Mouse (Mus musculus): ENCODE data around the gene Ankrd60. TPM values are rescaled to one million over a fixed set of nuclear protein-coding genes. Genes with fewer than 3 reads are reported as not detected.

Gene Ankrd60
- polyA plus RNA-seq (2014; fragmentation: Nextera tagmentation; extraction: Ambion mirVana), result not detected in 2 replicates

GRCm38 (mm10) chr2:173577669-173578557, at the start of gene Ankrd60:
Gene Ankrd60 (minus strand): TSS chr2:173578365.
- ATAC-seq (ENCODE audit: insufficient number of reproducible peaks, low FRiP score, low TSS enrichment, low read depth) (no peak), DNase-seq (ENCODE audit: low spot score) (peak; percentile 49)
- Histone ChIP-seq H3K4me2 (ENCODE audit: low read depth, severe bottlenecking) (peak within 1 kb of the TSS; percentile 92), H3K9me3 (ENCODE audit: control insufficient read depth, low read length) (no peaks in the 10 kb centered on the region), H3K4me1 (ENCODE audit: control insufficient read depth, insufficient read depth, low read length) (no peaks in the 10 kb centered on the region), H3K27ac (replicated peaks; ENCODE audit: low read depth, low read length) (no peak within 1 kb of the TSS), H3K4me3 (ENCODE audit: low read depth, low read length) (peak within 1 kb of the TSS; percentile 42), H3K36me3 (ENCODE audit: control insufficient read depth, insufficient read depth, low read length) (no peaks in the 10 kb centered on the region), H3K27me3 (ENCODE audit: control insufficient read depth, insufficient read depth, low read length) (peaks cover 4% of the 10 kb centered on the region; the same call in 1 of the 2 replicates), H3K9ac (ENCODE audit: low read length) (peak within 1 kb of the TSS; percentile 43; the same call in 1 of the 2 replicates)
- 12% methylated on average over 44 of the region's 58 CpGs for WGBS

DNA sequence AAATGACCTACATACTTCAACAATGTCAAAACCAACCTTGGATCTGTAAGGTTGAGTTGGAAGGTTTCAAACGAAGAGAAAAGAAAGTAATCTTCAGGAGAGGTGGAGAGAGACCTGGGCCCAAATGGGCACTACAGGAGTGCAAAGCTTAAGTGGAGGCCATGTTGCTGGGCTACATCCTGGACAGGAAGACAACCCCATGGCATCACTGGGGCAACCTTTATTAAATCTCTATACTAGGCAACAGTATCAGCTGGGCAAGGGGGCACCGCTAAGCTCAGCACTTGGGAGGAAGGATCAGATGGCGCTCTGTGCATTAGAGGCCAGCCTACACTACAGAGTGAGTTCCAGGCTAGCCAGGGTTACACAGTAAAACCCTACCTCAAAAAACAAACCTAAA, 47.6 kb upstream of the Ankrd60 start:
- H3K9me3 ChIP-seq (ENCODE audit: control insufficient read depth, low read length), result no peaks in the 10 kb centered on the region
- 0 out of 2 replicates have a peak, but pooled peaks cover 3% of the 10 kb centered on the region for H3K4me1 ChIP-seq (ENCODE audit: control insufficient read depth, insufficient read depth, low read length)
- ATAC-seq (ENCODE audit: insufficient number of reproducible peaks, low FRiP score, low TSS enrichment, low read depth), result no peak; the same call in 1 of the 2 replicates
- no peak for DNase-seq (ENCODE audit: low spot score)
- no peak overlapping the region for H3K4me2 ChIP-seq (ENCODE audit: low read depth, severe bottlenecking)
- no peak overlapping the region for H3K9ac ChIP-seq (ENCODE audit: low read length)
- 92% methylated on average over 3 of the region's 3 CpGs for WGBS
- no peak overlapping the region for H3K27ac ChIP-seq (replicated peaks; ENCODE audit: low read depth, low read length)
- no peaks in the 10 kb centered on the region for H3K36me3 ChIP-seq (ENCODE audit: control insufficient read depth, insufficient read depth, low read length)
- H3K27me3 ChIP-seq (ENCODE audit: control insufficient read depth, insufficient read depth, low read length), result no peaks in the 10 kb centered on the region
- no peak overlapping the region for H3K4me3 ChIP-seq (ENCODE audit: low read depth, low read length)

DNA sequence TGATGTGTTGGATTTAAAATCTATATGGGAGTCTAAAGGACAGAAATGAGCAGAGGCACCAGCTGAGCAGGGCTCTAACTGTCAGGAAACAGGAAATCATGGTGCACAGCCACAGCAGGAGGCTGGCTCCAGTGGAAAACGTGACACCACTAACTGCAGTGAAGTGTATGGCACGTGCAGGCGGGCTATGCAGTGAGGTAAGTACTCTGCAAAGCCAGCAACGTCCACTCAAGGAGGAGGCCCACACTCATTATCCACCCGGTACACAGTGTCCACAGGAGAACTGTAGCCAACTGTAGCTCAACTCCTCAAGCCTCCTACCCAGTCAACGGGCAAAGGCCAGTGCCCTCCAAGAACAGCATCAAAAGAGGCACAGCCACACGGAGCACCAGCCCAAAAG, 46.5 kb upstream of the Ankrd60 start:
- Histone ChIP-seq H3K9me3 (ENCODE audit: control insufficient read depth, low read length) (no peaks in the 10 kb centered on the region), H3K36me3 (ENCODE audit: control insufficient read depth, insufficient read depth, low read length) (no peaks in the 10 kb centered on the region), H3K4me3 (ENCODE audit: low read depth, low read length) (no peak overlapping the region), H3K4me2 (ENCODE audit: low read depth, severe bottlenecking) (no peak overlapping the region), H3K4me1 (ENCODE audit: control insufficient read depth, insufficient read depth, low read length) (0 out of 2 replicates have a peak, but pooled peaks cover 3% of the 10 kb centered on the region), H3K27ac (replicated peaks; ENCODE audit: low read depth, low read length) (no peak overlapping the region), H3K27me3 (ENCODE audit: control insufficient read depth, insufficient read depth, low read length) (no peaks in the 10 kb centered on the region), H3K9ac (ENCODE audit: low read length) (no peak overlapping the region)
- ATAC-seq (ENCODE audit: insufficient number of reproducible peaks, low FRiP score, low TSS enrichment, low read depth), result no peak
- WGBS, result 57% methylated on average over 7 of the region's 7 CpGs
- no peak for DNase-seq (ENCODE audit: low spot score)

DNA sequence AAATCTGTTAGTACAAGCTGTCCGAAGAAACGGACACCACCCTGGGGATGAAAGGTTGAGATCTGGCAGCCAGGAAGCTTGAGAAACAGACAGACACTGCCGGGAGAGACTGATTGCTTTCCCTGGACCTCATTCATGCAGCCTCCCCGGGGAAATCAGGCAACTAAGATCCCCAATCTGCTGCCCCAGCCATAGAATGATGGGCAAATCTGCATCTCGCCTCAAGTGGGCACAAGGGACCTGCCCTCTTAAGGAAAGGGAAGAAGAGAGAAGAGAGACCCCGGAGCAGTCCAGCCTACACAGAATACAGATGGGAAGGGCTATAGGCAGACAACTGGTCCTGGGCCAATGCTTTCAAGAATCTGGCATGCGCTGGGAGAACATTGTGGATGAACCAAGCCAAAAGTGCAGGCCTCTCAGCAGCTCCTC, 44.0 kb upstream of the Ankrd60 start:
- DNase-seq (ENCODE audit: low spot score), result no peak
- no peaks in the 10 kb centered on the region for H3K36me3 ChIP-seq (ENCODE audit: control insufficient read depth, insufficient read depth, low read length)
- WGBS, result 74% methylated on average over 7 of the region's 7 CpGs

DNA sequence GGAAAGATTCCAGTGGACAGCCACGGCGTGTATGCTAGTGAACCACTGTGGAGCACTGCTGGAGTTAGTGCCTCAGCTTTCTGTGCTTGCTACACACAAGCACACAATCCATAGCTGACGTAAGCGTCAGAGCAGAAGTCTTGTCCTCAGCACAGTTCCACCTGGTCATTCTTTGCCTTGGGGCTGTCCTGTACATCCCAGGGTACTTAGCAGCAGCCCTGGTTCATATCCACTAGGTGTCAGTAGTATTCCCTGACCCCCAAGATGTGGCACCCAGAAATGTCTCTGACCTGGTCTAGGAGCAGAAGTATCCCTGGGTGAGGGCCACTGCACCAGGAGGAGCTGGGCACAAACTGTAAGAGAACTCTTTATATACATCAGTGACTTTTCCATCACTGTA, 42.5 kb upstream of the Ankrd60 start:
- Histone ChIP-seq H3K4me3 (ENCODE audit: low read depth, low read length) (no peak overlapping the region), H3K27me3 (ENCODE audit: control insufficient read depth, insufficient read depth, low read length) (no peaks in the 10 kb centered on the region), H3K9ac (ENCODE audit: low read length) (no peak overlapping the region), H3K4me1 (ENCODE audit: control insufficient read depth, insufficient read depth, low read length) (0 out of 2 replicates have a peak, but pooled peaks cover 3% of the 10 kb centered on the region), H3K9me3 (ENCODE audit: control insufficient read depth, low read length) (no peaks in the 10 kb centered on the region), H3K27ac (replicated peaks; ENCODE audit: low read depth, low read length) (no peak overlapping the region), H3K36me3 (ENCODE audit: control insufficient read depth, insufficient read depth, low read length) (no peaks in the 10 kb centered on the region), H3K4me2 (ENCODE audit: low read depth, severe bottlenecking) (no peak overlapping the region)
- 86% methylated on average over 4 of the region's 4 CpGs for WGBS
- ATAC-seq (ENCODE audit: insufficient number of reproducible peaks, low FRiP score, low TSS enrichment, low read depth), result no peak
- no peak for DNase-seq (ENCODE audit: low spot score)

More for the DNA sequence above, 44.0 kb upstream of the Ankrd60 start:
- no peak overlapping the region for H3K4me2 ChIP-seq (ENCODE audit: low read depth, severe bottlenecking)
- H3K9ac ChIP-seq (ENCODE audit: low read length), result no peak overlapping the region
- H3K9me3 ChIP-seq (ENCODE audit: control insufficient read depth, low read length), result no peaks in the 10 kb centered on the region
- H3K27ac ChIP-seq (replicated peaks; ENCODE audit: low read depth, low read length), result no peak overlapping the region
- H3K4me1 ChIP-seq (ENCODE audit: control insufficient read depth, insufficient read depth, low read length), result 0 out of 2 replicates have a peak, but pooled peaks cover 3% of the 10 kb centered on the region
- H3K27me3 ChIP-seq (ENCODE audit: control insufficient read depth, insufficient read depth, low read length), result no peaks in the 10 kb centered on the region
- no peak for ATAC-seq (ENCODE audit: insufficient number of reproducible peaks, low FRiP score, low TSS enrichment, low read depth)
- no peak overlapping the region for H3K4me3 ChIP-seq (ENCODE audit: low read depth, low read length)

- H3K9ac ChIP-seq (ENCODE audit: low read length), result no peak overlapping the region
- H3K4me1 ChIP-seq (ENCODE audit: control insufficient read depth, insufficient read depth, low read length), result no peaks in the 10 kb centered on the region
- ATAC-seq (ENCODE audit: insufficient number of reproducible peaks, low FRiP score, low TSS enrichment, low read depth) (no peak), DNase-seq (ENCODE audit: low spot score) (no peak)
- no peak overlapping the region for H3K4me3 ChIP-seq (ENCODE audit: low read depth, low read length)
- H3K4me2 ChIP-seq (ENCODE audit: low read depth, severe bottlenecking), result no peak overlapping the region
- H3K27me3 ChIP-seq (ENCODE audit: control insufficient read depth, insufficient read depth, low read length), result no peaks in the 10 kb centered on the region
- H3K27ac ChIP-seq (replicated peaks; ENCODE audit: low read depth, low read length), result no peak overlapping the region
- WGBS, result 97% methylated on average over 5 of the region's 5 CpGs
- H3K9me3 ChIP-seq (ENCODE audit: control insufficient read depth, low read length), result no peaks in the 10 kb centered on the region
- H3K36me3 ChIP-seq (ENCODE audit: control insufficient read depth, insufficient read depth, low read length), result no peaks in the 10 kb centered on the region
Measured at GRCm38 (mm10) chr2:173619132-173619531, 41.0 kb upstream of the Ankrd60 start.

- DNase-seq (ENCODE audit: low spot score), result no peak
- H3K36me3 ChIP-seq (ENCODE audit: control insufficient read depth, insufficient read depth, low read length), result no peaks in the 10 kb centered on the region
- no peak overlapping the region for H3K9ac ChIP-seq (ENCODE audit: low read length)
- no peak overlapping the region for H3K4me3 ChIP-seq (ENCODE audit: low read depth, low read length)
- H3K9me3 ChIP-seq (ENCODE audit: control insufficient read depth, low read length), result no peaks in the 10 kb centered on the region
- no peak overlapping the region for H3K4me2 ChIP-seq (ENCODE audit: low read depth, severe bottlenecking)
- 86% methylated on average over 7 of the region's 7 CpGs for WGBS
- no peak for ATAC-seq (ENCODE audit: insufficient number of reproducible peaks, low FRiP score, low TSS enrichment, low read depth)
- H3K27me3 ChIP-seq (ENCODE audit: control insufficient read depth, insufficient read depth, low read length), result no peaks in the 10 kb centered on the region
- no peaks in the 10 kb centered on the region for H3K4me1 ChIP-seq (ENCODE audit: control insufficient read depth, insufficient read depth, low read length)
- H3K27ac ChIP-seq (replicated peaks; ENCODE audit: low read depth, low read length), result no peak overlapping the region
Measured at GRCm38 (mm10) chr2:173616156-173616555, 38.0 kb upstream of the Ankrd60 start.

DNA sequence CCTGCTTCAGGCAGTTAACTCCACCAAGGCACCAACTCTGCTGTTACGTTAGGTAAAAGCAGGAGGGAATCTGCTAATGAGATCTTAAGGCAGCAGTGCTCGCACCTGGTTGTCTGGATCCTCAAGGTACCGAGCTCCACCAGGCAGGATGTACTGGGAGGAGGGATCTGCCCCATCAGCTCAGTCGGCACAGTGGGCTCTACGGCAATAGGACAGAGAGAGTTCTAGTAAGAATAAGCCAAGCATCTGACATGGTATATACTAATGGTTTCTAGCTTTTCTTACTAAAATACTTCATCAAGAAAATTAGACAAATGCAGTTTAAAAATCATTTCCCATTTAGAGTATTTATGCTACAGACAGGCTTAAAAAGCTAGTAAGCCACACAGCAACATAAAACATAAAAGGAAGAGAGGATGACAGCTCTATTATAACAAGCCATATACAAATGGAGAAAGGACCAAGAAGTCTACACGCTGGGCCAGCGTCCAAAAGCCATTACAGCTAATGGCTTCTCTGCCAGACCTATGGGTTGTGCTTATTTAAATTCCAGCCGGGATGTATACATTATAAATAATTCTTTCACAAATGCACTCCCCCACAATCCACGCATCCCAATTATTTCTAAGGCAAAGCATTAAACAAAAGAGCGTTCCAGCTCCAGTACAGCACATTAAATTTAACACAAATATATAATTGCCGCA, 37.4 kb upstream of the Ankrd60 start:
- H3K4me2 ChIP-seq (ENCODE audit: low read depth, severe bottlenecking), result no peak overlapping the region
- H3K4me3 ChIP-seq (ENCODE audit: low read depth, low read length), result no peak overlapping the region
- no peak overlapping the region for H3K9ac ChIP-seq (ENCODE audit: low read length)
- DNase-seq (ENCODE audit: low spot score) (no peak), ATAC-seq (ENCODE audit: insufficient number of reproducible peaks, low FRiP score, low TSS enrichment, low read depth) (no peak)
- 91% methylated on average over 11 of the region's 11 CpGs for WGBS
- H3K27me3 ChIP-seq (ENCODE audit: control insufficient read depth, insufficient read depth, low read length), result no peaks in the 10 kb centered on the region
- no peaks in the 10 kb centered on the region for H3K4me1 ChIP-seq (ENCODE audit: control insufficient read depth, insufficient read depth, low read length)
- no peak overlapping the region for H3K27ac ChIP-seq (replicated peaks; ENCODE audit: low read depth, low read length)
- no peaks in the 10 kb centered on the region for H3K9me3 ChIP-seq (ENCODE audit: control insufficient read depth, low read length)
- H3K36me3 ChIP-seq (ENCODE audit: control insufficient read depth, insufficient read depth, low read length), result no peaks in the 10 kb centered on the region
